Mouse (Mus musculus) frontal cortex, postnatal 10 days (tissue): ENCODE data around the gene Fabp6.

ENCODE experiments used
- DNase-seq, 2 experiments: peaks; one replicate each; pipeline ENCODE4 v3.0.0; 2022; ENCODE audit warnings: low spot score in 2 of 2, mixed read lengths in 1 of 2

The Fabp6 gene

GRCm38 (mm10) chr11:43548148-43548547 is 53.2 kb downstream of the Fabp6 start:
- peak; percentile 57 to 67 for DNase-seq

GRCm38 (mm10) chr11:43546678-43547077 is 54.7 kb downstream of the Fabp6 start:
- DNase-seq, result no peak
